Mouse (Mus musculus): ENCODE results near the gene Gucy2g. TPM values are rescaled to one million over a fixed set of nuclear protein-coding genes. Genes with fewer than 3 reads are reported as not detected.

Gene Gucy2g
- polyA plus RNA-seq, 1 experiment from 2014 or later, result 0.07 TPM

- Histone ChIP-seq H3K27me3 (peaks cover 5% of the 10 kb centered on the region; the same call in 1 of the 2 replicates), H3K27ac (no peak overlapping the region), H3K9ac (replicated peaks) (no peak overlapping the region), H3K4me1 (replicated peaks) (peaks cover 7% of the 10 kb centered on the region; the same call in 1 of the 2 replicates), H3K4me3 (replicated peaks) (no peak overlapping the region), H3K36me3 (no peaks in the 10 kb centered on the region), H3K9me3 (no peaks in the 10 kb centered on the region), H3K4me2 (replicated peaks) (no peak overlapping the region)
- WGBS, result 87% methylated on average over 7 of the region's 7 CpGs
- ATAC-seq, result no peak
Observed at GRCm38 (mm10) chr19:55194520-55195170, 46.4 kb downstream of the Gucy2g start.

GRCm38 (mm10) chr19:55193717-55194394 lies 47.2 kb downstream of the Gucy2g start:
- Histone ChIP-seq H3K4me2 (replicated peaks) (no peak overlapping the region), H3K9ac (replicated peaks) (no peak overlapping the region), H3K27me3 (peaks cover under 1% of the 10 kb centered on the region; the same call in 1 of the 2 replicates), H3K4me1 (replicated peaks) (peaks cover 7% of the 10 kb centered on the region; the same call in 1 of the 2 replicates), H3K27ac (no peak overlapping the region), H3K9me3 (no peaks in the 10 kb centered on the region), H3K4me3 (replicated peaks) (no peak overlapping the region), H3K36me3 (no peaks in the 10 kb centered on the region)
- WGBS, result 65% methylated on average over 11 of the region's 11 CpGs
- no peak for ATAC-seq

- H3K27me3 ChIP-seq, result no peaks in the 10 kb centered on the region
- H3K4me3 ChIP-seq (replicated peaks), result no peak overlapping the region
- H3K27ac ChIP-seq, result no peak overlapping the region
- H3K4me1 ChIP-seq (replicated peaks), result 0 out of 2 replicates have a peak, but pooled peaks cover 4% of the 10 kb centered on the region
- H3K9ac ChIP-seq (replicated peaks), result no peak overlapping the region
- ATAC-seq, result no peak
- 88% methylated on average over 21 of the region's 21 CpGs for WGBS
- no peaks in the 10 kb centered on the region for H3K9me3 ChIP-seq
- H3K36me3 ChIP-seq, result no peaks in the 10 kb centered on the region
- no peak overlapping the region for H3K4me2 ChIP-seq (replicated peaks)
Observed at GRCm38 (mm10) chr19:55192254-55192945, 48.6 kb downstream of the Gucy2g start.

GRCm38 (mm10) chr19:55191596-55191995 lies 49.4 kb downstream of the Gucy2g start:
- ATAC-seq, result no peak

GRCm38 (mm10) chr19:55190065-55190464 lies 51.0 kb downstream of the Gucy2g start:
- 87% methylated on average over 5 of the region's 5 CpGs for WGBS
- no peak for ATAC-seq
- no peak overlapping the region for H3K9ac ChIP-seq (replicated peaks)
- peaks cover 8% of the 10 kb centered on the region for H3K4me1 ChIP-seq (replicated peaks)
- H3K27me3 ChIP-seq, result no peaks in the 10 kb centered on the region
- no peak overlapping the region for H3K27ac ChIP-seq
- H3K4me2 ChIP-seq (replicated peaks), result no peak overlapping the region
- no peak overlapping the region for H3K4me3 ChIP-seq (replicated peaks)
- no peaks in the 10 kb centered on the region for H3K9me3 ChIP-seq
- H3K36me3 ChIP-seq, result no peaks in the 10 kb centered on the region

More at GRCm38 (mm10) chr19:55191596-55191995, 49.4 kb downstream of the Gucy2g start:
- 57% methylated on average over 2 of the region's 2 CpGs for WGBS
- no peaks in the 10 kb centered on the region for H3K36me3 ChIP-seq
- 0 out of 2 replicates have a peak, but pooled peaks cover 4% of the 10 kb centered on the region for H3K4me1 ChIP-seq (replicated peaks)
- no peak overlapping the region for H3K27ac ChIP-seq
- H3K9me3 ChIP-seq, result no peaks in the 10 kb centered on the region
- no peak overlapping the region for H3K4me3 ChIP-seq (replicated peaks)
- no peaks in the 10 kb centered on the region for H3K27me3 ChIP-seq
- H3K9ac ChIP-seq (replicated peaks), result no peak overlapping the region
- no peak overlapping the region for H3K4me2 ChIP-seq (replicated peaks)

GRCm38 (mm10) chr19:55185651-55186050 lies 55.4 kb downstream of the Gucy2g start:
- no peak overlapping the region for H3K9ac ChIP-seq (replicated peaks)
- no peak overlapping the region for H3K4me2 ChIP-seq (replicated peaks)
- no peak overlapping the region for H3K4me3 ChIP-seq (replicated peaks)
- peaks cover 14% of the 10 kb centered on the region for H3K4me1 ChIP-seq (replicated peaks)
- H3K27ac ChIP-seq, result no peak overlapping the region
- no peaks in the 10 kb centered on the region for H3K9me3 ChIP-seq
- no peaks in the 10 kb centered on the region for H3K36me3 ChIP-seq
- 23% methylated on average over 3 of the region's 3 CpGs for WGBS
- H3K27me3 ChIP-seq, result no peaks in the 10 kb centered on the region
- peak; percentile 84 for ATAC-seq

GRCm38 (mm10) chr19:55185074-55185473 lies 56.0 kb downstream of the Gucy2g start:
- no peak overlapping the region for H3K4me2 ChIP-seq (replicated peaks)
- ATAC-seq, result peak; percentile 70
- H3K4me1 ChIP-seq (replicated peaks), result peaks cover 14% of the 10 kb centered on the region
- no peaks in the 10 kb centered on the region for H3K9me3 ChIP-seq
- H3K36me3 ChIP-seq, result no peaks in the 10 kb centered on the region
- WGBS, result 31% methylated on average over 7 of the region's 7 CpGs
- no peak overlapping the region for H3K4me3 ChIP-seq (replicated peaks)
- H3K9ac ChIP-seq (replicated peaks), result no peak overlapping the region
- H3K27me3 ChIP-seq, result no peaks in the 10 kb centered on the region
- H3K27ac ChIP-seq, result no peak overlapping the region

GRCm38 (mm10) chr19:55184442-55184841 lies 56.6 kb downstream of the Gucy2g start:
- WGBS, result 69% methylated on average over 7 of the region's 7 CpGs
- H3K9ac ChIP-seq (replicated peaks), result no peak overlapping the region
- H3K27ac ChIP-seq, result peak overlapping the region; percentile 36; the same call in 1 of the 2 replicates
- H3K27me3 ChIP-seq, result no peaks in the 10 kb centered on the region
- no peaks in the 10 kb centered on the region for H3K36me3 ChIP-seq
- no peak overlapping the region for H3K4me2 ChIP-seq (replicated peaks)
- no peak overlapping the region for H3K4me3 ChIP-seq (replicated peaks)
- no peak for ATAC-seq
- peaks cover 14% of the 10 kb centered on the region for H3K4me1 ChIP-seq (replicated peaks)
- H3K9me3 ChIP-seq, result no peaks in the 10 kb centered on the region

GRCm38 (mm10) chr19:55180433-55180832 lies 60.6 kb downstream of the Gucy2g start, which contains the start of gene Tectb:
Tectb (plus strand) TSS chr19:55180733.
- H3K4me3 ChIP-seq (replicated peaks), result no peak within 1 kb of the TSS
- no peak within 1 kb of the TSS for H3K27ac ChIP-seq
- no peak within 1 kb of the TSS for H3K9ac ChIP-seq (replicated peaks)
- peaks cover 15% of the 10 kb centered on the region for H3K4me1 ChIP-seq (replicated peaks)
- no peak within 1 kb of the TSS for H3K4me2 ChIP-seq (replicated peaks)
- no peaks in the 10 kb centered on the region for H3K27me3 ChIP-seq
- H3K9me3 ChIP-seq, result no peaks in the 10 kb centered on the region
- no peak for ATAC-seq
- no peaks in the 10 kb centered on the region for H3K36me3 ChIP-seq
- 66% methylated on average over 5 of the region's 5 CpGs for WGBS

GRCm38 (mm10) chr19:55177143-55177542 lies 63.9 kb downstream of the Gucy2g start:
- ATAC-seq, result no peak
- no peak overlapping the region for H3K9ac ChIP-seq (replicated peaks)
- no peak overlapping the region for H3K4me3 ChIP-seq (replicated peaks)
- H3K27me3 ChIP-seq, result no peaks in the 10 kb centered on the region
- 0 out of 2 replicates have a peak, but pooled peaks cover 3% of the 10 kb centered on the region for H3K4me1 ChIP-seq (replicated peaks)
- no peak overlapping the region for H3K27ac ChIP-seq
- H3K4me2 ChIP-seq (replicated peaks), result no peak overlapping the region
- H3K9me3 ChIP-seq, result no peaks in the 10 kb centered on the region
- H3K36me3 ChIP-seq, result no peaks in the 10 kb centered on the region
- 79% methylated on average over 3 of the region's 3 CpGs for WGBS

- no peak for ATAC-seq
- H3K4me3 ChIP-seq (replicated peaks), result no peak overlapping the region
- peaks cover 11% of the 10 kb centered on the region; the same call in 1 of the 2 replicates for H3K9me3 ChIP-seq
- WGBS, result 92% methylated on average over 1 of the region's 1 CpGs
- H3K4me1 ChIP-seq (replicated peaks), result no peaks in the 10 kb centered on the region
- no peaks in the 10 kb centered on the region for H3K27me3 ChIP-seq
- H3K27ac ChIP-seq, result no peak overlapping the region
- H3K4me2 ChIP-seq (replicated peaks), result no peak overlapping the region
- H3K36me3 ChIP-seq, result no peaks in the 10 kb centered on the region
- no peak overlapping the region for H3K9ac ChIP-seq (replicated peaks)
Observed at GRCm38 (mm10) chr19:55171585-55171984, 69.5 kb downstream of the Gucy2g start.

- Histone ChIP-seq H3K4me1 (replicated peaks) (no peaks in the 10 kb centered on the region), H3K27me3 (no peaks in the 10 kb centered on the region), H3K4me2 (replicated peaks) (no peak overlapping the region), H3K4me3 (replicated peaks) (no peak overlapping the region), H3K9ac (replicated peaks) (no peak overlapping the region), H3K27ac (no peak overlapping the region), H3K9me3 (peaks cover 11% of the 10 kb centered on the region; the same call in 1 of the 2 replicates), H3K36me3 (no peaks in the 10 kb centered on the region)
- ATAC-seq, result no peak
Observed at GRCm38 (mm10) chr19:55170399-55170798, 70.6 kb downstream of the Gucy2g start.

Measured in midbrain, embryonic 13.5 days (tissue).